Mouse (Mus musculus) hematopoietic stem cell, adult 5-6 weeks (primary cell): ENCODE measurements around the gene Nr2f6. TPM values are rescaled to one million over a fixed set of nuclear protein-coding genes. Genes with fewer than 3 reads are reported as not detected.
A peak's percentile ranks its signal among the peaks of the same experiment; 100 is the strongest.
"Not testable (repeated sequence)": the region's sequence is repeated elsewhere in the genome, so short reads cannot be mapped to it uniquely, and the experiment has no call there.

ENCODE experiments used
- ATAC-seq, 2 experiments: fragments of 125-278 bp in 1 of 2; replicated peaks in 1 of 2; 2 replicates each; pipeline ENCODE4 v1.8.0; 2016 to 2017; ENCODE audit warnings: inconsistent platforms in 2 of 2, mild to moderate bottlenecking in 2 of 2, moderate number of reproducible peaks in 2 of 2, low read depth in 1 of 2, moderate TSS enrichment in 1 of 2; ENCODE audit not compliant: low FRiP score in 2 of 2, poor library complexity in 2 of 2, severe bottlenecking in 2 of 2, insufficient read depth in 1 of 2, low TSS enrichment in 1 of 2
- total RNA-seq: library from RNA; stranded (forward); fragments of 172-1452, 232-1000 nt; gene quantifications from 2 replicates; pipeline ENCODE4 v1.2.3, GENCODE M21; 2017

The Nr2f6 gene
- total RNA-seq, 1 experiment from 2014 or later, result 1.7 TPM

- ATAC-seq, result no peak
Observed at GRCm38 (mm10) chr8:71373000-71373399, 8.8 kb downstream of the Nr2f6 start.

GRCm38 (mm10) chr8:71372427-71372826 is 9.3 kb downstream of the Nr2f6 start:
- no peak for ATAC-seq

GRCm38 (mm10) chr8:71371236-71371848 is 10.4 kb downstream of the Nr2f6 start, which contains the start of gene Ocel1:
TSS of gene Ocel1 (plus strand) at chr8:71371298.
- ATAC-seq, result peak; percentile 65 to 75

GRCm38 (mm10) chr8:71370711-71371235 is 11.0 kb downstream of the Nr2f6 start:
- ATAC-seq, result no peak

- no peak for ATAC-seq
Observed at GRCm38 (mm10) chr8:71369040-71369718, 12.6 kb downstream of the Nr2f6 start.

GRCm38 (mm10) chr8:71368366-71368765 is 13.4 kb downstream of the Nr2f6 start:
- no peak for ATAC-seq

GRCm38 (mm10) chr8:71367529-71368176 is 14.1 kb downstream of the Nr2f6 start:
- ATAC-seq, result no peak

GRCm38 (mm10) chr8:71366771-71367528 is 14.8 kb downstream of the Nr2f6 start, which contains the start of gene Use1:
TSS of gene Use1 (plus strand) at chr8:71366848.
- ATAC-seq, result peak; percentile 79

- ATAC-seq, result 0 out of 4 replicates have a peak, but pooled peaks of 1 of the 2 experiments have one; percentile 22
Observed at GRCm38 (mm10) chr8:71358026-71358425, 23.7 kb downstream of the Nr2f6 start.

- no peak for ATAC-seq
Observed at GRCm38 (mm10) chr8:71351520-71351919, 30.2 kb downstream of the Nr2f6 start.

- ATAC-seq, result no peak
Observed at GRCm38 (mm10) chr8:71351117-71351516, 30.6 kb downstream of the Nr2f6 start.

- no peak for ATAC-seq
Observed at GRCm38 (mm10) chr8:71346581-71346980, 35.2 kb downstream of the Nr2f6 start.

GRCm38 (mm10) chr8:71340625-71341024 is 41.1 kb downstream of the Nr2f6 start:
- ATAC-seq, result no peak

GRCm38 (mm10) chr8:71337834-71338233 is 43.9 kb downstream of the Nr2f6 start:
- ATAC-seq, result not testable (repeated sequence)

- ATAC-seq, result peak; percentile 62 to 69; a peak in 3 of 4 replicates
Observed at GRCm38 (mm10) chr8:71324848-71325247, 56.9 kb downstream of the Nr2f6 start.
